Mouse (Mus musculus): Measurements from ENCODE around the gene Bcar3. TPM values are rescaled to one million over a fixed set of nuclear protein-coding genes. Genes with fewer than 3 reads are reported as not detected.
"Not testable (repeated sequence)": the region's sequence is repeated elsewhere in the genome, so short reads cannot be mapped to it uniquely, and the experiment has no call there.

Gene Bcar3
- polyA plus RNA-seq, 1 experiment from 2014 or later: 14.9 TPM

GRCm38 (mm10) chr3:122378634-122379033 is 84.7 kb downstream of the Bcar3 start:
- Histone ChIP-seq H3K9ac (ENCODE audit: low read length) (no peak overlapping the region), H3K9me3 (ENCODE audit: control insufficient read depth, low read length) (no peaks in the 10 kb centered on the region), H3K4me3 (ENCODE audit: low read depth, low read length) (no peak overlapping the region), H3K4me2 (ENCODE audit: low read depth) (no peak overlapping the region), H3K27ac (ENCODE audit: low read depth, low read length) (no peak overlapping the region), H3K4me1 (ENCODE audit: control insufficient read depth, insufficient read depth, low read length) (no peaks in the 10 kb centered on the region), H3K27me3 (ENCODE audit: control insufficient read depth, insufficient read depth, low read length) (no peaks in the 10 kb centered on the region), H3K36me3 (ENCODE audit: control insufficient read depth, insufficient read depth, low read length) (no peaks in the 10 kb centered on the region)
- 80% methylated on average over 6 of the region's 6 CpGs for WGBS
- DNase-seq (ENCODE audit: low spot score) (no peak), ATAC-seq (ENCODE audit: insufficient read depth, low FRiP score, low TSS enrichment) (no peak)

- H3K4me2 ChIP-seq (ENCODE audit: low read depth): no peak overlapping the region
- WGBS: 83% methylated on average over 5 of the region's 5 CpGs
- no peaks in the 10 kb centered on the region for H3K27me3 ChIP-seq (ENCODE audit: control insufficient read depth, insufficient read depth, low read length)
- H3K4me3 ChIP-seq (ENCODE audit: low read depth, low read length): no peak overlapping the region
- H3K9ac ChIP-seq (ENCODE audit: low read length): no peak overlapping the region
- H3K36me3 ChIP-seq (ENCODE audit: control insufficient read depth, insufficient read depth, low read length): no peaks in the 10 kb centered on the region
- ATAC-seq (ENCODE audit: insufficient read depth, low FRiP score, low TSS enrichment): no peak
- H3K4me1 ChIP-seq (ENCODE audit: control insufficient read depth, insufficient read depth, low read length): no peaks in the 10 kb centered on the region
- DNase-seq (ENCODE audit: low spot score): no peak
- no peak overlapping the region for H3K27ac ChIP-seq (ENCODE audit: low read depth, low read length)
- no peaks in the 10 kb centered on the region for H3K9me3 ChIP-seq (ENCODE audit: control insufficient read depth, low read length)
These were observed 86.8 kb downstream of the Bcar3 start for GRCm38 (mm10) chr3:122380776-122381175.

GRCm38 (mm10) chr3:122381591-122381990 is 87.7 kb downstream of the Bcar3 start:
- Histone ChIP-seq H3K9ac (ENCODE audit: low read length) (no peak overlapping the region), H3K4me1 (ENCODE audit: control insufficient read depth, insufficient read depth, low read length) (no peaks in the 10 kb centered on the region), H3K9me3 (ENCODE audit: control insufficient read depth, low read length) (no peaks in the 10 kb centered on the region), H3K27ac (ENCODE audit: low read depth, low read length) (no peak overlapping the region), H3K4me3 (ENCODE audit: low read depth, low read length) (no peak overlapping the region), H3K36me3 (ENCODE audit: control insufficient read depth, insufficient read depth, low read length) (no peaks in the 10 kb centered on the region), H3K27me3 (ENCODE audit: control insufficient read depth, insufficient read depth, low read length) (no peaks in the 10 kb centered on the region), H3K4me2 (ENCODE audit: low read depth) (no peak overlapping the region)
- ATAC-seq (ENCODE audit: insufficient read depth, low FRiP score, low TSS enrichment) (no peak), DNase-seq (ENCODE audit: low spot score) (no peak)
- 95% methylated on average over 3 of the region's 3 CpGs for WGBS

- Histone ChIP-seq H3K4me2 (ENCODE audit: low read depth) (no peak overlapping the region), H3K27me3 (ENCODE audit: control insufficient read depth, insufficient read depth, low read length) (no peaks in the 10 kb centered on the region), H3K9ac (ENCODE audit: low read length) (no peak overlapping the region), H3K36me3 (ENCODE audit: control insufficient read depth, insufficient read depth, low read length) (no peaks in the 10 kb centered on the region), H3K9me3 (ENCODE audit: control insufficient read depth, low read length) (no peaks in the 10 kb centered on the region), H3K4me1 (ENCODE audit: control insufficient read depth, insufficient read depth, low read length) (no peaks in the 10 kb centered on the region), H3K27ac (ENCODE audit: low read depth, low read length) (no peak overlapping the region), H3K4me3 (ENCODE audit: low read depth, low read length) (no peak overlapping the region)
- WGBS: 89% methylated on average over 5 of the region's 5 CpGs
- ATAC-seq (ENCODE audit: insufficient read depth, low FRiP score, low TSS enrichment): no peak
- no peak for DNase-seq (ENCODE audit: low spot score)
These were observed 92.5 kb downstream of the Bcar3 start for GRCm38 (mm10) chr3:122386444-122386843.

DNA sequence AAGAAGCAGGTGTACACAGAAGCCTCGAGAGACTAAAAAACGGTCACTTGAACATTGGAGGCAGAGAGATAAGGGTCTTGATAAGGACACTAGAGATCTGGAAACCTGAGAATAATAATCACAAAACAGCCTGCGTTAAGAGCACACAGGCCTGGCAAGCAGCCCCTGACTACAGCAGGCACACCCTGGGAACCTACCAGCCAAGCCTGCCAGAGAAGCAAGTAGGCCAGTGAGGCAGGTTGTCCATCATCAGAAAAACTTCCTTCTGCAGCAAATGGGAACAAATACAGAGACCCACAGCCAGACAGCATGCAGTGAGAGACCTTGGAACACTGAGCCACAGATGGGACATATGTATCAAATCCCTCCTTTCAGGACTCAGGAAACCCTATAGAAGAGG is 93.8 kb downstream of the Bcar3 start:
- no peak for ATAC-seq (ENCODE audit: insufficient read depth, low FRiP score, low TSS enrichment)
- Histone ChIP-seq H3K27ac (ENCODE audit: low read depth, low read length) (no peak overlapping the region), H3K4me3 (ENCODE audit: low read depth, low read length) (no peak overlapping the region), H3K36me3 (ENCODE audit: control insufficient read depth, insufficient read depth, low read length) (no peaks in the 10 kb centered on the region), H3K9ac (ENCODE audit: low read length) (no peak overlapping the region), H3K4me2 (ENCODE audit: low read depth) (no peak overlapping the region), H3K27me3 (ENCODE audit: control insufficient read depth, insufficient read depth, low read length) (no peaks in the 10 kb centered on the region), H3K4me1 (ENCODE audit: control insufficient read depth, insufficient read depth, low read length) (no peaks in the 10 kb centered on the region), H3K9me3 (ENCODE audit: control insufficient read depth, low read length) (no peaks in the 10 kb centered on the region)
- WGBS: 83% methylated on average over 3 of the region's 3 CpGs
- DNase-seq (ENCODE audit: low spot score): no peak

DNA sequence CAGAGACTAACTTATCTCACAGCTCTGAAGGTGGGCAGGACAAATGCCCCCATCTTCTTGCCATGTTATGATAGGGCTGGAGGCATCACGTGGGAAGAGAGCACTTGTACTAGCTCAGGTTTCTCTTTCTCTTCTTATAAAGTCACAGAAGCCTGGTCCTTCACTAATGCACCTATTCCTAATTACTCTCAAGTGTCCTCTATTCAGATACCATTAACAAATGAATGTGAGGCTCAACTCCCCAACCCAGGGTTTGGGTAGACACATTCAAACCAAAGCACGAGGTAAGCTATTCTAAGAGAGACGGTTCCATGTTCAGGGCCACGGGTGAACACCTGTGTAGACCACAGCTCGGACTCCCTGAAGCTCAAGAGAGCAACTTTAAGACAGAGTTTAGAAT is 96.0 kb downstream of the Bcar3 start:
- Histone ChIP-seq H3K4me3 (ENCODE audit: low read depth, low read length) (no peak overlapping the region), H3K4me1 (ENCODE audit: control insufficient read depth, insufficient read depth, low read length) (no peaks in the 10 kb centered on the region), H3K9ac (ENCODE audit: low read length) (no peak overlapping the region), H3K36me3 (ENCODE audit: control insufficient read depth, insufficient read depth, low read length) (no peaks in the 10 kb centered on the region), H3K4me2 (ENCODE audit: low read depth) (no peak overlapping the region), H3K27ac (ENCODE audit: low read depth, low read length) (no peak overlapping the region), H3K9me3 (ENCODE audit: control insufficient read depth, low read length) (no peaks in the 10 kb centered on the region), H3K27me3 (ENCODE audit: control insufficient read depth, insufficient read depth, low read length) (no peaks in the 10 kb centered on the region)
- ATAC-seq (ENCODE audit: insufficient read depth, low FRiP score, low TSS enrichment) (no peak), DNase-seq (ENCODE audit: low spot score) (no peak)
- WGBS: 90% methylated on average over 5 of the region's 5 CpGs

DNA sequence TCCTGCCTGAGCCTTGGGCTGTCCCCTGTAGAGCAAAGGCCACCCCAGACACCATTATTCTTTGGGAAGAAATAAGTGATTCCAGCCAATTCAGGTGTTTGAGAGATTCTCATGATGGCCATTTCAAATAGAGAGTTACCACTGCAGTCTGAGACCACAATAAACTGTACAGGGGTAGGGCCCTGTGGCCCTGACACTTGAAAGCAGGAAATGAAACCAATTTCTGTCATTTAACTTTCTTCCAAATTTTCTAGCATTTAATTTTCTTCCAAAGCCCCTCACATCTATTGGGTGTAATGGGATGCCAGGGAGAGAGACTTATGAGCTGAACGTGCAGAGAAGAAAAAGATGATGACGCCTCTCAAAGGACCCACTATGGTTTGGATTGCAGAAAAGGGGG is 97.2 kb downstream of the Bcar3 start:
- H3K4me1 ChIP-seq (ENCODE audit: control insufficient read depth, insufficient read depth, low read length): no peaks in the 10 kb centered on the region
- no peak overlapping the region for H3K27ac ChIP-seq (ENCODE audit: low read depth, low read length)
- H3K27me3 ChIP-seq (ENCODE audit: control insufficient read depth, insufficient read depth, low read length): no peaks in the 10 kb centered on the region
- H3K36me3 ChIP-seq (ENCODE audit: control insufficient read depth, insufficient read depth, low read length): no peaks in the 10 kb centered on the region
- H3K4me3 ChIP-seq (ENCODE audit: low read depth, low read length): no peak overlapping the region
- H3K9ac ChIP-seq (ENCODE audit: low read length): no peak overlapping the region
- DNase-seq (ENCODE audit: low spot score) (no peak), ATAC-seq (ENCODE audit: insufficient read depth, low FRiP score, low TSS enrichment) (no peak)
- H3K4me2 ChIP-seq (ENCODE audit: low read depth): no peak overlapping the region
- no peaks in the 10 kb centered on the region for H3K9me3 ChIP-seq (ENCODE audit: control insufficient read depth, low read length)
- WGBS: 94% methylated on average over 2 of the region's 2 CpGs

DNA sequence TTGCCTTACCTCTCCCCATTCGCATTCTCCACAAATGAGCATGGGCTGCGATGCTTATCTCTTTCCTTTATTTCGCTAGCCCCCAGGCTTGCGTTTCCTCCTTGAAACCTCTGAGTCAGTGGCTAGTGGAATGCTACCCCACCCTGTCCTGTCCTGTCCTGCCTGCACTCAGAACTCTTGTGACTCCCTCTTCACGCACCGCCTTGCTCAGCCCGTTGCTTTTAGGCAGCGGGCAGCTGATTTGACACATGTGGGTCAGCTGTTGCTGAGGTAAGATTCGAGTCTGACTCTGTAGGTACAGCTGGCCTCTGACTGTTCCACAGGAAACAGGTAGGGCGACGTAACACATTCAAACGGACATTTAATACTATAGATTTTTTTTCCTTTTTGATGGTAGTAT is 97.9 kb downstream of the Bcar3 start:
- Histone ChIP-seq H3K4me3 (ENCODE audit: low read depth, low read length) (no peak overlapping the region), H3K27ac (ENCODE audit: low read depth, low read length) (no peak overlapping the region), H3K27me3 (ENCODE audit: control insufficient read depth, insufficient read depth, low read length) (no peaks in the 10 kb centered on the region), H3K4me1 (ENCODE audit: control insufficient read depth, insufficient read depth, low read length) (no peaks in the 10 kb centered on the region), H3K9me3 (ENCODE audit: control insufficient read depth, low read length) (no peaks in the 10 kb centered on the region), H3K9ac (ENCODE audit: low read length) (no peak overlapping the region), H3K36me3 (ENCODE audit: control insufficient read depth, insufficient read depth, low read length) (no peaks in the 10 kb centered on the region), H3K4me2 (ENCODE audit: low read depth) (no peak overlapping the region)
- no peak for ATAC-seq (ENCODE audit: insufficient read depth, low FRiP score, low TSS enrichment)
- WGBS: 74% methylated on average over 12 of the region's 12 CpGs
- DNase-seq (ENCODE audit: low spot score): no peak

DNA sequence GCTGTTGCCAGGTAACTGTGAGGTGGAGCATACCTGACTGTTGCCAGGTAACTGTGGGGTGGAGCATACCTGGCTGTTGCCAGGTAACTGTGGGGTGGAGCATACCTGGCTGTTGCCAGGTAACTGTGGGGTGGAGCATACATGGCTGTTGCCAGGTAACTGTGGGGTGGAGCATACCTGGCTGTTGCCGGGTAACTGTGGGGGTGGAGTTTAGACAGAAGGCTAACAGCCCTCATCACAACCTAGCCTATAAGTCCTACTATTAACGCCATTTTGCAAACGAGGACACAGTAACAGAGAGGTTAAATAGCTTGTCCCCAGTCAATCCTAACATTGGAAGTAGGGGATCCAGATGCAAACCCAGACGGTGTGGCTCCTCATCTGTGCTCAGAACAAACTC is 99.5 kb downstream of the Bcar3 start:
- not testable (repeated sequence) for H3K27ac ChIP-seq (ENCODE audit: low read depth, low read length); H3K9me3 ChIP-seq (ENCODE audit: control insufficient read depth, low read length); DNase-seq (ENCODE audit: low spot score); H3K4me2 ChIP-seq (ENCODE audit: low read depth); H3K36me3 ChIP-seq (ENCODE audit: control insufficient read depth, insufficient read depth, low read length); H3K27me3 ChIP-seq (ENCODE audit: control insufficient read depth, insufficient read depth, low read length); ATAC-seq (ENCODE audit: insufficient read depth, low FRiP score, low TSS enrichment); H3K4me3 ChIP-seq (ENCODE audit: low read depth, low read length); H3K9ac ChIP-seq (ENCODE audit: low read length); H3K4me1 ChIP-seq (ENCODE audit: control insufficient read depth, insufficient read depth, low read length)
- 57% methylated on average over 4 of the region's 4 CpGs for WGBS

Data from neural tube, embryonic 11.5 days (tissue).